Mouse (Mus musculus): ENCODE measurements at regions not wholly inside any gene's neighbourhood (a gene's known extent, or its start where the extent isn't known, plus 50 kb on each side); places are given as distances from the start of the nearest gene placed in this dataset.

- H3K9ac ChIP-seq: no peak overlapping the region
- peaks cover 8% of the 10 kb centered on the region for H3K4me1 ChIP-seq
- no peak overlapping the region for H3K27ac ChIP-seq
- WGBS: 88% methylated on average over 3 of the region's 3 CpGs
- no peaks in the 10 kb centered on the region for H3K9me3 ChIP-seq
- H3K4me2 ChIP-seq: no peak overlapping the region
- no peaks in the 10 kb centered on the region for H3K36me3 ChIP-seq (replicated peaks)
- no peak for ATAC-seq (ENCODE audit: low FRiP score)
- H3K27me3 ChIP-seq: 0 out of 2 replicates have a peak, but pooled peaks cover 4% of the 10 kb centered on the region
- no peak overlapping the region for H3K4me3 ChIP-seq (replicated peaks)
These were observed 231.6 kb upstream of the Srrm4 start for GRCm38 (mm10) chr5:116823260-116823659.

GRCm38 (mm10) chr5:116822141-116822540, 230.5 kb upstream of the Srrm4 start:
- no peak overlapping the region for H3K27ac ChIP-seq
- H3K4me3 ChIP-seq (replicated peaks): no peak overlapping the region
- ATAC-seq (ENCODE audit: low FRiP score): no peak; the same call in 1 of the 2 replicates

GRCm38 (mm10) chr5:116809799-116810198, 218.2 kb upstream of the Srrm4 start:
- Histone ChIP-seq H3K9me3 (no peaks in the 10 kb centered on the region), H3K27me3 (no peaks in the 10 kb centered on the region), H3K9ac (peak overlapping the region; percentile 5; the same call in 1 of the 2 replicates), H3K36me3 (replicated peaks) (no peaks in the 10 kb centered on the region), H3K27ac (peak overlapping the region; percentile 90), H3K4me2 (peak overlapping the region; percentile 41), H3K4me3 (replicated peaks) (0 out of 2 replicates have a peak overlapping the region, but pooled peaks have one; percentile 6), H3K4me1 (peaks cover 17% of the 10 kb centered on the region)
- WGBS: 6% methylated on average over 2 of the region's 2 CpGs
- peak; percentile 76 for ATAC-seq (ENCODE audit: low FRiP score)

More at GRCm38 (mm10) chr5:116822141-116822540, 230.5 kb upstream of the Srrm4 start:
- H3K27me3 ChIP-seq: 0 out of 2 replicates have a peak, but pooled peaks cover 4% of the 10 kb centered on the region
- no peaks in the 10 kb centered on the region for H3K9me3 ChIP-seq
- H3K36me3 ChIP-seq (replicated peaks): no peaks in the 10 kb centered on the region
- H3K4me1 ChIP-seq: peaks cover 8% of the 10 kb centered on the region
- H3K9ac ChIP-seq: no peak overlapping the region
- H3K4me2 ChIP-seq: no peak overlapping the region
- 32% methylated on average over 14 of the region's 14 CpGs for WGBS

GRCm38 (mm10) chr5:116809001-116809759, 217.6 kb upstream of the Srrm4 start:
- H3K27ac ChIP-seq: peak overlapping the region; percentile 90
- peak overlapping the region; percentile 5; the same call in 1 of the 2 replicates for H3K9ac ChIP-seq
- no peaks in the 10 kb centered on the region for H3K36me3 ChIP-seq (replicated peaks)
- H3K4me1 ChIP-seq: peaks cover 17% of the 10 kb centered on the region
- peak overlapping the region; percentile 6; the same call in 1 of the 2 replicates for H3K4me3 ChIP-seq (replicated peaks)
- H3K9me3 ChIP-seq: no peaks in the 10 kb centered on the region
- H3K27me3 ChIP-seq: no peaks in the 10 kb centered on the region
- peak; percentile 94 for ATAC-seq (ENCODE audit: low FRiP score)
- H3K4me2 ChIP-seq: peak overlapping the region; percentile 41
- 11% methylated on average over 17 of the region's 17 CpGs for WGBS

GRCm38 (mm10) chr5:116797460-116797859, 205.8 kb upstream of the Srrm4 start:
- Histone ChIP-seq H3K9ac (no peak overlapping the region), H3K4me2 (no peak overlapping the region), H3K27me3 (no peaks in the 10 kb centered on the region), H3K36me3 (replicated peaks) (no peaks in the 10 kb centered on the region), H3K9me3 (no peaks in the 10 kb centered on the region), H3K27ac (no peak overlapping the region), H3K4me3 (replicated peaks) (no peak overlapping the region), H3K4me1 (peaks cover 8% of the 10 kb centered on the region)
- WGBS: 50% methylated on average over 2 of the region's 2 CpGs
- ATAC-seq (ENCODE audit: low FRiP score): no peak

- Histone ChIP-seq H3K27ac (no peak overlapping the region), H3K4me2 (no peak overlapping the region), H3K4me3 (replicated peaks) (no peak overlapping the region), H3K36me3 (replicated peaks) (no peaks in the 10 kb centered on the region), H3K27me3 (no peaks in the 10 kb centered on the region), H3K9me3 (no peaks in the 10 kb centered on the region), H3K9ac (no peak overlapping the region), H3K4me1 (peaks cover 8% of the 10 kb centered on the region)
- WGBS: 40% methylated on average over 5 of the region's 5 CpGs
- no peak for ATAC-seq (ENCODE audit: low FRiP score)
These were observed 203.6 kb upstream of the Srrm4 start for GRCm38 (mm10) chr5:116795169-116795568.

GRCm38 (mm10) chr5:116790419-116790818, 198.8 kb upstream of the Srrm4 start:
- H3K4me3 ChIP-seq (replicated peaks): no peak overlapping the region
- no peak overlapping the region for H3K9ac ChIP-seq
- 70% methylated on average over 8 of the region's 8 CpGs for WGBS
- no peaks in the 10 kb centered on the region for H3K36me3 ChIP-seq (replicated peaks)
- H3K27me3 ChIP-seq: no peaks in the 10 kb centered on the region
- no peak overlapping the region for H3K27ac ChIP-seq
- H3K4me1 ChIP-seq: peaks cover 5% of the 10 kb centered on the region
- H3K4me2 ChIP-seq: no peak overlapping the region
- no peak for ATAC-seq (ENCODE audit: low FRiP score)
- H3K9me3 ChIP-seq: no peaks in the 10 kb centered on the region

- no peak overlapping the region for H3K4me2 ChIP-seq
- H3K4me1 ChIP-seq: no peaks in the 10 kb centered on the region
- no peak overlapping the region for H3K27ac ChIP-seq
- no peaks in the 10 kb centered on the region for H3K9me3 ChIP-seq
- H3K36me3 ChIP-seq (replicated peaks): no peaks in the 10 kb centered on the region
- ATAC-seq (ENCODE audit: low FRiP score): no peak
- 91% methylated on average over 9 of the region's 9 CpGs for WGBS
- H3K4me3 ChIP-seq (replicated peaks): no peak overlapping the region
- H3K27me3 ChIP-seq: no peaks in the 10 kb centered on the region
- no peak overlapping the region for H3K9ac ChIP-seq
These were observed 198.2 kb upstream of the Srrm4 start for GRCm38 (mm10) chr5:116789859-116790258.

GRCm38 (mm10) chr5:116776450-116776849, 184.8 kb upstream of the Srrm4 start:
- no peaks in the 10 kb centered on the region for H3K36me3 ChIP-seq (replicated peaks)
- ATAC-seq (ENCODE audit: low FRiP score): no peak

GRCm38 (mm10) chr5:116766261-116766660, 174.6 kb upstream of the Srrm4 start:
- no peak overlapping the region for H3K27ac ChIP-seq

More at GRCm38 (mm10) chr5:116776450-116776849, 184.8 kb upstream of the Srrm4 start:
- 43% methylated on average over 2 of the region's 2 CpGs for WGBS
- Histone ChIP-seq H3K4me2 (no peak overlapping the region), H3K9ac (no peak overlapping the region), H3K4me3 (replicated peaks) (no peak overlapping the region), H3K9me3 (no peaks in the 10 kb centered on the region), H3K27me3 (no peaks in the 10 kb centered on the region), H3K27ac (no peak overlapping the region), H3K4me1 (no peaks in the 10 kb centered on the region)

GRCm38 (mm10) chr5:116761323-116761722, 169.7 kb upstream of the Srrm4 start:
- Histone ChIP-seq H3K4me2 (no peak overlapping the region), H3K9ac (no peak overlapping the region), H3K36me3 (replicated peaks) (no peaks in the 10 kb centered on the region), H3K27me3 (no peaks in the 10 kb centered on the region), H3K4me1 (peaks cover 5% of the 10 kb centered on the region; the same call in 1 of the 2 replicates), H3K27ac (no peak overlapping the region), H3K9me3 (0 out of 2 replicates have a peak, but pooled peaks cover 6% of the 10 kb centered on the region), H3K4me3 (replicated peaks) (no peak overlapping the region)
- ATAC-seq (ENCODE audit: low FRiP score): no peak
- 93% methylated on average over 6 of the region's 6 CpGs for WGBS

More at GRCm38 (mm10) chr5:116766261-116766660, 174.6 kb upstream of the Srrm4 start:
- no peak overlapping the region for H3K4me3 ChIP-seq (replicated peaks)
- no peak overlapping the region for H3K4me2 ChIP-seq
- no peaks in the 10 kb centered on the region for H3K27me3 ChIP-seq
- H3K9me3 ChIP-seq: 0 out of 2 replicates have a peak, but pooled peaks cover 6% of the 10 kb centered on the region
- H3K36me3 ChIP-seq (replicated peaks): no peaks in the 10 kb centered on the region
- no peak overlapping the region for H3K9ac ChIP-seq
- WGBS: 79% methylated on average over 2 of the region's 2 CpGs
- ATAC-seq (ENCODE audit: low FRiP score): no peak
- no peaks in the 10 kb centered on the region for H3K4me1 ChIP-seq

GRCm38 (mm10) chr5:116758687-116759086, 167.1 kb upstream of the Srrm4 start:
- Histone ChIP-seq H3K9me3 (0 out of 2 replicates have a peak, but pooled peaks cover 1% of the 10 kb centered on the region), H3K4me1 (peaks cover 5% of the 10 kb centered on the region; the same call in 1 of the 2 replicates), H3K4me2 (no peak overlapping the region), H3K9ac (no peak overlapping the region), H3K36me3 (replicated peaks) (no peaks in the 10 kb centered on the region), H3K4me3 (replicated peaks) (no peak overlapping the region), H3K27me3 (no peaks in the 10 kb centered on the region), H3K27ac (no peak overlapping the region)
- WGBS: 68% methylated on average over 14 of the region's 14 CpGs
- ATAC-seq (ENCODE audit: low FRiP score): no peak

- Histone ChIP-seq H3K4me3 (replicated peaks) (no peak overlapping the region), H3K4me1 (no peaks in the 10 kb centered on the region), H3K36me3 (replicated peaks) (no peaks in the 10 kb centered on the region), H3K9me3 (no peaks in the 10 kb centered on the region), H3K4me2 (no peak overlapping the region), H3K9ac (no peak overlapping the region), H3K27ac (no peak overlapping the region), H3K27me3 (no peaks in the 10 kb centered on the region)
- WGBS: 84% methylated on average over 2 of the region's 2 CpGs
- no peak for ATAC-seq (ENCODE audit: low FRiP score)
These were observed 161.3 kb upstream of the Srrm4 start for GRCm38 (mm10) chr5:116752941-116753340.

Measured in forebrain, embryonic 12.5 days (tissue).